Mouse (Mus musculus) ES-Bruce4 (cell line): ENCODE data around the gene Nkx2-2.

Source experiments
- CTCF ChIP-seq: IDR thresholded peaks from one replicate; pipeline ENCODE4 v1.8.1; 2011; ENCODE audit warnings: low read depth, low read length
- EP300 ChIP-seq: IDR thresholded peaks from 2 replicates; pipeline ENCODE4 v1.6.1; 2011; ENCODE audit warnings: low read depth, low read length; ENCODE audit not compliant: insufficient read depth
- POLR2A ChIP-seq: IDR thresholded peaks from one replicate; pipeline ENCODE4 v1.8.1; 2011; ENCODE audit warnings: low read length; ENCODE audit not compliant: insufficient read depth

DNA sequence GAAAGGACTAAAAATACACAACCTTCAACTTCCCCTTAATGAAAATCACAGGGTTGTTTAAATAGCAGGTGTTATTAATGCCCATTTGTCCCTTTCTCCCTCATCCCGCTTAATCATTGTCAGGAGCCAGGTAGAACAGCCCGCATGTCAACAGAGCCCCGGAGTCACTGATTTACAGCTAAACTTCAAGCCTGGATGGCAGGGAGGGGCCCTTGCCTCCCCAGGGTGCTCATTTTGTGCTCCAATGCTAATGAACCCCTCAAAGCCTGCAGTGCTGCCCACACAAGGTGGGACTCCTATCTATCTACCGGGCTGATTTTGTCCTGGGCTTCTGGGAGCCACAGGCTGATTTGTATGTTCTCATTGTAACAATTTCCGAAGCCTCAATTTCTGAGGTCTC lies 37.1 kb upstream of the Nkx2-2 start:
- no peak for TF ChIP-seq CTCF
- no peak for TF ChIP-seq EP300
- no peak for TF ChIP-seq POLR2A
